Mouse (Mus musculus): ENCODE measurements around the gene Ankrd36. TPM values are rescaled to one million over a fixed set of nuclear protein-coding genes. Genes with fewer than 3 reads are reported as not detected.

Gene Ankrd36
- polyA plus RNA-seq, 1 experiment = not detected

DNA sequence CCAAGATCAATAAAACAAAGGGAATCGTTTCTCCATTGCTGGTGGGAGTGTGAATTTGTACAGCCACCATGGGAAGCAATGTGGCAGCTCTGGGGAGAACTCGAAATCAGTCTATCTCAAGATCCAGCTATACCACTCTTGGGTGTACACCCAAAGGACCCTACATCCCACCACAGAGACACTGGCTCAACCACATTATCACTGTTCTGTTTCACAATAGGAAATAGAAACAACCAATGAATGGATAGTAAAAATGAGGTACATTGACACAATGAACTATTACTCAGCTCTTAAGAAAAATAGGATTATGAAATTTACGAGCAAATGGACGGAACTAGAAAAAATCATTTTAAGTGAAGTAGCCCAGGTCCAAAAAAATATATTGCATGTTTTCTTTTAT is 55.6 kb downstream of the Ankrd36 start:
- H3K27ac ChIP-seq (ENCODE audit: insufficient read depth, low read length) = no peak overlapping the region
- H3K4me3 ChIP-seq (ENCODE audit: insufficient read depth, low read length) = no peak overlapping the region
- H3K4me1 ChIP-seq (ENCODE audit: control insufficient read depth, insufficient read depth, low read length) = no peaks in the 10 kb centered on the region
- TF ChIP-seq CTCF (IDR thresholded peaks at IDR 0.05; ENCODE audit: extremely low read depth, insufficient read depth, low read length) (no peak), POLR2A (IDR thresholded peaks at IDR 0.05; ENCODE audit: extremely low read depth, insufficient read depth, low read length) (no peak)

DNA sequence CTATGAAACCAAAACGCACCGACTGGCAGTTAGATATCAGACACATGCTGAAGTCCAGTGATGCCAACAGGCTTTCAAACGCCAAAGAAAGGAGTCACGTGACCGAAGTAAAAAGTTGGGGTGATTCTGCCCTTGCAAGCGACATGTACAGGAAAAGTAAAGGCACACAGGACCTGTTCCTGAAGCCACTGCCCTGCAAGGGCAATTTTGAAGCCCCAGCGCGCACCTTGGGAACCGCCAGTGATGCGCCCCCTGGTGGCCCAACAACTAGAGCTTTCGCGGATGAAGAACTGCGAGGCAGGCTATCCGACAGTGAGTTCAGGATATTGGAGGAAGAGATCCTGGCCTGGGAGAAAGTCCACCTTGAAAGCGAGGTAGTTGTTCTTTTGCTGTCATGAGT is 59.5 kb downstream of the Ankrd36 start:
- Histone ChIP-seq H3K4me1 (ENCODE audit: control insufficient read depth, insufficient read depth, low read length) (no peaks in the 10 kb centered on the region), H3K27ac (ENCODE audit: insufficient read depth, low read length) (no peak overlapping the region), H3K4me3 (ENCODE audit: insufficient read depth, low read length) (no peak overlapping the region)
- TF ChIP-seq CTCF (IDR thresholded peaks at IDR 0.05; ENCODE audit: extremely low read depth, insufficient read depth, low read length) (peak; percentile 54; the same call in 1 of the 2 replicates), POLR2A (IDR thresholded peaks at IDR 0.05; ENCODE audit: extremely low read depth, insufficient read depth, low read length) (no peak)

DNA sequence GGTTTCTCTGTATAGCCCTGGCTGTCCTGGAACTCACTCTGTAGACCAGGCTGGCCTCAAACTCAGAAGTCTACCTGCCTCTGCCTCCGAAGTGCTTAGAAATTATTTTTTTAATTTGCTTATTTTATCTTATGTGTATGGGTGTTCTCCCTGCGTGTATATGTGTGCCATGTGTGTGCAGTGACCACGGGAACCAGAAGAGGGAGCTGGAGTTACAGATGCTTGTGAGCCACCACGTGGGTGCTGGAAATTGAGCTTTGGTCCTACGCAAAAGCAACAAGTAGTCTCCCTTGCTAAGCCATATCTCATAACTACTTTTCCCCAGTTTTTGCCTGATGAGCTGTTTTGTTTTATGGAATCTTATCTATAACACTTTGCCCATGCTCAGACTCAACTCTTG is 73.6 kb downstream of the Ankrd36 start:
- TF ChIP-seq POLR2A (IDR thresholded peaks at IDR 0.05; ENCODE audit: extremely low read depth, insufficient read depth, low read length) = no peak
- no peak for TF ChIP-seq CTCF (IDR thresholded peaks at IDR 0.05; ENCODE audit: extremely low read depth, insufficient read depth, low read length)
- Histone ChIP-seq H3K27ac (ENCODE audit: insufficient read depth, low read length) (no peak overlapping the region), H3K4me3 (ENCODE audit: insufficient read depth, low read length) (no peak overlapping the region), H3K4me1 (ENCODE audit: control insufficient read depth, insufficient read depth, low read length) (no peaks in the 10 kb centered on the region)

DNA sequence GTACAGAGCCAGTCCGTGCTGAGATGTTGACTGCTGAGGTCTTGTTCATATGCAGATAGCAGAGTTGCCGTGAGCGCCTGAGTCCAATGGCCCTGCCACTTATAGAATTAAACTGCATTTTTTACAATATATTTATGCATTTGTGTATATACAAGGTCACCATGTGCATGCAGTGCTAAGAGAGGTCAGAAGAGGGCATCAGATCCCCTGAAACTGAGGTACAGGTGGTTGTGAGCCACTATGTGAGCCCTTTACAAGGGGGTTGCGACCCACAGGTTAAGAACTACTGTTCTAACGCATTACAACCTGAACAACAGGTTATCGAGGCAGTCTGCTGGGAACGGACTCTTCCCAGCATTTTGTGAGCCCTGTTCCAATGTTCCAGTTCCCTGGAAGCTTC is 80.8 kb downstream of the Ankrd36 start:
- no peaks in the 10 kb centered on the region for H3K4me1 ChIP-seq (ENCODE audit: control insufficient read depth, insufficient read depth, low read length)
- no peak overlapping the region for H3K27ac ChIP-seq (ENCODE audit: insufficient read depth, low read length)
- H3K4me3 ChIP-seq (ENCODE audit: insufficient read depth, low read length) = no peak overlapping the region
- TF ChIP-seq POLR2A (IDR thresholded peaks at IDR 0.05; ENCODE audit: extremely low read depth, insufficient read depth, low read length) (no peak), CTCF (IDR thresholded peaks at IDR 0.05; ENCODE audit: extremely low read depth, insufficient read depth, low read length) (0 out of 2 replicates have a peak, but pooled peaks have one; percentile 18)

DNA sequence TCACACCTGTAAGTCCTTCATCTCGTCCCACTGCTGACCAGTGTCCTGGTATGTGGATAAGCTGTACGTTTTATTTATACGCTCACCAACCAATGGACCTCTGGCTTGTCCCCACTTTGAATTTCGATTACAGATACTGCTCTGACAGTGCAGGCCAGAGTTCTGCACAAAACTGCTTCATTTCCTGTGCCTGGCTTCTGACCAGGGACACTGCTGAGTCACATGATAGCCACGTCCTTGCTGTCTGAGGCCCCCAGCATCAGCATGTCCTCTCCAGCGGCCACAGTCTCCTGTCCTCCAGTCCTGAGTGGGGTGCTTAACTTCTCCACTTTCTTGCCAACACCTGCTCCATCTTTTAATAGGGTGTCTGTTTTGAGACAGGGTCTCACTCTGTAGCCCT is 113.1 kb downstream of the Ankrd36 start:
- TF ChIP-seq POLR2A (IDR thresholded peaks at IDR 0.05; ENCODE audit: extremely low read depth, insufficient read depth, low read length) (no peak), CTCF (IDR thresholded peaks at IDR 0.05; ENCODE audit: extremely low read depth, insufficient read depth, low read length) (no peak)
- no peak overlapping the region for H3K27ac ChIP-seq (ENCODE audit: insufficient read depth, low read length)
- H3K4me3 ChIP-seq (ENCODE audit: insufficient read depth, low read length) = no peak overlapping the region
- H3K4me1 ChIP-seq (ENCODE audit: control insufficient read depth, insufficient read depth, low read length) = no peaks in the 10 kb centered on the region

DNA sequence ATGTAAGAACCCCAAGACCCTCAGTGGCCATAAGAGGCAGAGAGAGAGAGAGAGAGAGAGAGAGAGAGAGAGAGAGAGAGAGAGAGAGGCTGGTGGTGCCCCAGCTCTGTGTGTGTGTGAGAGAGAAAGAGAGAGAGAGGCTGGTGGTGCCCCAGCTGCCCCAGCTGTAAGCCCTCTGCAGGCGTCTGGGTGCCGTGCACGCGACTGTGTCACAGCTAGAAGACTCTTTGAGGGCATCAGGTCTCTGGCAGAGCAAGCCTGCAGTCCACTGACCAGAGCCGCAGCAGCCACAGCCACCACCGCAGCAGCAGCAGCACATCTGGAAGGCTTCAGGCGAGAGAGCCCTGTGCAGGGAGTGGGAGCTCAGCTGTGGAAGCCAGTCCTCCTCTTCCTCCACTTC is 114.8 kb downstream of the Ankrd36 start:
- Histone ChIP-seq H3K4me1 (ENCODE audit: control insufficient read depth, insufficient read depth, low read length) (no peaks in the 10 kb centered on the region), H3K4me3 (ENCODE audit: insufficient read depth, low read length) (no peak overlapping the region), H3K27ac (ENCODE audit: insufficient read depth, low read length) (no peak overlapping the region)
- TF ChIP-seq CTCF (IDR thresholded peaks at IDR 0.05; ENCODE audit: extremely low read depth, insufficient read depth, low read length) = no peak
- TF ChIP-seq POLR2A (IDR thresholded peaks at IDR 0.05; ENCODE audit: extremely low read depth, insufficient read depth, low read length) = no peak

DNA sequence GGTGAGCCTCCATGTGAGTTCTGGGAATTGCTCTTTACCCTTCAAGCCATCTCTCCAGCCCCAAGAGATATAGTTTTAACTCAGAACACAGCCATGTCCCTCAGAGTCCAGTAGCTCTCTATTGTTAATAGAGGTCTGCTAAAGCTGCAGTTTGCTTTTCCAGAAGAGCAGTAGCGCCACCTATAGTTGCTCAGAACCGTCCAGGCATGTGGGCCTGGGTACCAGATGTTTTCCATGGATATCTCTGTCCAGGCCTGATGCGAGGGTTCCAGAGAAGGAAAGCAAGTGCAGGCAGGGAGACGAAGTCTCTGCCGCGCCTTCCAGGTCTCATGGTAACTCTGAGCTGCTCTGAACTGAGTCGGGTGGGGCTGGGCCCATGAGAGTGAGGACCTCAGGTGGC is 122.3 kb downstream of the Ankrd36 start:
- Histone ChIP-seq H3K4me1 (ENCODE audit: control insufficient read depth, insufficient read depth, low read length) (no peaks in the 10 kb centered on the region), H3K4me3 (ENCODE audit: insufficient read depth, low read length) (no peak overlapping the region), H3K27ac (ENCODE audit: insufficient read depth, low read length) (no peak overlapping the region)
- TF ChIP-seq CTCF (IDR thresholded peaks at IDR 0.05; ENCODE audit: extremely low read depth, insufficient read depth, low read length) (peak; percentile 71), POLR2A (IDR thresholded peaks at IDR 0.05; ENCODE audit: extremely low read depth, insufficient read depth, low read length) (no peak)

DNA sequence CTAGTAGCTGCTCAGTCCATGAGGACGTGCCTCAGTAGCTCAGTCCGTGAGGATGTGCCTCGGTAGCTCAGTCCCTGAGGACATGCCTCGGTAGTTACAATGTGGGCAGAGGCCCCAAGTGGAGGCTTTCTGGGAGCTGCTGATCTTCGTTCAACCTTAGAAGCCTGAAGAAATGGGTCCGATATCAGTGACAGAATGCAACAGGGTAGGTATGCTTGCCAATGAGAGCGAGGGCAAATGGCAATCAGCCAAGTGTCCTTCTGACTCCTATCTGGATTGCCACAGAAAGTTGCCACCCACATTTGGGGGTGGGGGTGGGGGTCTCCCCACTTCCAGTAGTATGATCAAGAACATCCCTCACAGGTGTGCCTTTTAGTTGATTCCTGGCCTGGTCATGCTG is 131.3 kb downstream of the Ankrd36 start:
- no peak for TF ChIP-seq CTCF (IDR thresholded peaks at IDR 0.05; ENCODE audit: extremely low read depth, insufficient read depth, low read length)
- no peak for TF ChIP-seq POLR2A (IDR thresholded peaks at IDR 0.05; ENCODE audit: extremely low read depth, insufficient read depth, low read length)
- H3K4me3 ChIP-seq (ENCODE audit: insufficient read depth, low read length) = no peak overlapping the region
- no peak overlapping the region for H3K27ac ChIP-seq (ENCODE audit: insufficient read depth, low read length)
- H3K4me1 ChIP-seq (ENCODE audit: control insufficient read depth, insufficient read depth, low read length) = no peaks in the 10 kb centered on the region

DNA sequence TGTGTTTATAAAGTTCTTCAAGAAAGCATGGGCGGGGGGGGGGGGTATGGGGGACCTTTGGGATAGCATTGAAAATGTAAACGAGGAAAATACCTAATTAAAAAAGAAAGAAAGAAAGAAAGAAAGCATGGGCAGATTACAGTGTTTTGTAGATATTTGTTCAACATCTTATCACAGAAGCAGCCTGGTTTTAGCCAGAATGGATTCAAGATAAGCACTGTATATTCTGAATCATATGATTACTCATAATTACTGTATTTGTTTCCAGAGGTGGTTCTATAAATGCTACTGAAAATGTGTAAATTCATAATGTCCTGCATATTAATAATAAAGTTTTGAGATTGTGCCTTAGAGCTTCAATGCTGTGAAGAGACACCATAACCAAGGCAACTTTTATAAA is 131.8 kb downstream of the Ankrd36 start:
- no peaks in the 10 kb centered on the region for H3K4me1 ChIP-seq (ENCODE audit: control insufficient read depth, insufficient read depth, low read length)
- TF ChIP-seq POLR2A (IDR thresholded peaks at IDR 0.05; ENCODE audit: extremely low read depth, insufficient read depth, low read length) = no peak
- TF ChIP-seq CTCF (IDR thresholded peaks at IDR 0.05; ENCODE audit: extremely low read depth, insufficient read depth, low read length) = no peak
- H3K4me3 ChIP-seq (ENCODE audit: insufficient read depth, low read length) = no peak overlapping the region
- no peak overlapping the region for H3K27ac ChIP-seq (ENCODE audit: insufficient read depth, low read length)

DNA sequence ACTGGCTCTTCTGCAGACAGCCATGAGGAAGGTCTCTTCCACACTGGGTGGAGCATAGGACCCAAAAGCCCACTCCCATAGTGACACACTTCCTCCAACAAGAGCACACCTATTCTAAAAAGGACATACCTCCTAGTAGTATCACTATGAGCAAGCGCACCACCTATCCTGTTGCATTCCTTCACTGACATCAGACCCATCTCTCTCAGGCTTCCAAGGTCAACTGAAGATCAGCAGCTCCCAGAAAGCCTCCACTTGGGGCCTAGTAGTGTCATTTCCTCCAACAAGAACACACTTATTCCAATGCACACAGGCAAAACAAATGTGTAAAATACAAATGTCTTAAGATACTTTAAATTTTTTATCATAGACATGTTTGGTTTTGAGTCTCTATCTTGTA is 132.3 kb downstream of the Ankrd36 start:
- no peak overlapping the region for H3K27ac ChIP-seq (ENCODE audit: insufficient read depth, low read length)
- TF ChIP-seq POLR2A (IDR thresholded peaks at IDR 0.05; ENCODE audit: extremely low read depth, insufficient read depth, low read length) = no peak
- no peak for TF ChIP-seq CTCF (IDR thresholded peaks at IDR 0.05; ENCODE audit: extremely low read depth, insufficient read depth, low read length)
- H3K4me3 ChIP-seq (ENCODE audit: insufficient read depth, low read length) = no peak overlapping the region
- H3K4me1 ChIP-seq (ENCODE audit: control insufficient read depth, insufficient read depth, low read length) = no peaks in the 10 kb centered on the region

Data from cortical plate, adult 2 months (tissue).